Mouse (Mus musculus) heart, adult 2 months (tissue): ENCODE data around the gene Hist2h2aa2.

Experiments used
- CTCF ChIP-seq: fragments of 200-600 bp; IDR thresholded peaks from 2 replicates; pipeline ENCODE4 v1.8.1; 2022; ENCODE audit warnings: antibody characterized with exemption, mild to moderate bottlenecking, moderate library complexity
- EP300 ChIP-seq: fragments of 200-500 bp; IDR thresholded peaks from 2 replicates; pipeline ENCODE4 v1.6.1; 2011; ENCODE audit warnings: low read depth, low read length, control low read depth; ENCODE audit not compliant: insufficient read depth
- POLR2A ChIP-seq: fragments of 200-500 bp; IDR thresholded peaks from 2 replicates; pipeline ENCODE4 v1.6.1; 2011; ENCODE audit warnings: mild to moderate bottlenecking, low read depth, low read length, control low read depth; ENCODE audit not compliant: insufficient read depth

DNA sequence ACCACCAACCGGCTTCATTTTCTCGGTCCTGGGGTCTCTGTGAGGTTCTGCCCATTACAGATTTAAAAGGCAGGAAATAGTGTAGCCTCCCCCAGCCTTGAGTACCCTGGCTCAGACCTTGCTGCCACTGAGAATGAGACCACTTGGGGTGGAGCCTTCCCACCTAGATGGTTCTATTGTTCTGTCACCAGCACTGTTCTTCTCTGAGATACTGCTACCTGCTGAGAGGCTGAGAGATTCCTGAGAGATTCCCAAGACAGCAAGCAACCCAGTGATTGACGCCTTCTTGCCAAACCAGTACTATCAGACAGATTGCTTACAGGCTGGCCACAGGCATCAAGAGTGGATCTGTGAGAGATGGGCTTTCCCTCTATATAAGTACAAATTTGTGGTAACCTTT lies 49.1 kb upstream of the Hist2h2aa2 start:
- no peak for TF ChIP-seq EP300
- TF ChIP-seq CTCF: no peak
- no peak for TF ChIP-seq POLR2A
